Mouse (Mus musculus) regulatory T cell (primary cell): ENCODE data around the gene Senp3.

Experiments
- in situ Hi-C: fragments of 300-600 bp; cut with MboI, MseI; formaldehyde crosslinking; loops from one replicate; pipeline ENCODE4 v1.15.1; 2025; ENCODE audit warnings: high pct_unique_total_duplicates

The Senp3 gene

DNA sequence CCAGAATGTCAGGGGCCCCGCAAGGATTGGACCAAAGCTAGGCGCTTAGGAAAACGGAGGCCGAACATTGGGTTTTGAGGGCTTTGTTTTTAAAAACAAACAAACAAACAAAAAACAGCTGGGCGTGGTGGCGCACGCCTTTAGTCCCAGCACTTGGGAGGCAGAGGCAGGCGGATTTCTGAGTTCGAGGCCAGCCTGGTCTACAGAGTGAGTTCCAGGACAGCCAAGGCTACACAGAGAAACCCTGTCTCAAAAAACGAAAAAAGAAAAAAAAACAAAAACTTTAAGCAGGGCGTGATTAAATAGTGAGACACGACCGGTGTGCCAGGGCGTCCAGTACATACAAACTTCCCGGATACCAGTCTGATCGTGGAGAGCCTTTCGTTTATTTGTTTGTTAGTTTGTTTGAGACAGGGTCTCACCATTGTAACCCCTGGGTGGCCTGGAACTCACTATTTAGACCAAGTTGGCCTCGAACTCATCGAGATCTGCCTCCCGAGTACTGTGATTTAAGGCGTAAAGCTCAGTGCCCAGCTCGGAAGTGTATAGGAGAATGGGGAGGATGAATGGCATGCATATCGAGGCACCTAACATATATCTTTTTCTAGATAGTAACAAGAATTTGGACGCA lies 440 bp upstream of the Senp3 start:
- in situ Hi-C loops, result no loop called here

DNA sequence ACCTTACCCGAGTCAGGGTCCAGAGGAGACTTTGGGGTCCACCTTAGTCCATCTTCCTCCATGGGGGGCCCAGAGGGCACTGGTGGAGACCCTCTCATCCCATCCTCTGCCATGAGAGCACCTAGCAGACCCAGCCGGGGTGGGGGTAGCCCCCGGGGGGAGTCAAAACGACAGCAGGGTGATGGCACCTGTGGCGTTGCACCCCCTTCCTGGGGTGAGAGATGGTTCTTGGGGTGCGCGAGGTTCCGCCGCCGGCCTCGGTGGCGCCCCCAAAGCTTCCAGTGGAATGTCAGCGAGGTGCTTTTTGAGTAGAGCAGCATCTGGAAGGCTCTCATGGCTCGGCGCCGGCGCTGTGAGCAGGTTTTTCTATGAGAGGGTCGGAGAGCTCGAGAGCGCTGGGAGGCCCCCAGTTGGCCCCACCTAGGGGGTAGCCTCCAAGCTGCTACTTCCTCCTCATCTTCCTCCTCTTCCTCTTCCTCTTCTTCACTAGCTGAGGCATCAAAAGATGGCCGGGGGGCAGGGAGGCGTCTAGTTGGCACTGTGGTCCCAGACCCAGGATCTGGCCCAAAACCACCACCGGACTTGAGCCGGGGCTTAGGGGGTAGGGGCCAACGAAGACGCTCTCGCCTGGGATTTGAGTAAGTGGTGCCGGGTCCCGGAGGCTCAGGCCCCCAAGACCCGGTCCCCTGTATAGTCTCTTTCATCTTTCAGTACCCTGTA lies 1.6 kb downstream of the Senp3 start:
- in situ Hi-C loops, result no loop called here

DNA sequence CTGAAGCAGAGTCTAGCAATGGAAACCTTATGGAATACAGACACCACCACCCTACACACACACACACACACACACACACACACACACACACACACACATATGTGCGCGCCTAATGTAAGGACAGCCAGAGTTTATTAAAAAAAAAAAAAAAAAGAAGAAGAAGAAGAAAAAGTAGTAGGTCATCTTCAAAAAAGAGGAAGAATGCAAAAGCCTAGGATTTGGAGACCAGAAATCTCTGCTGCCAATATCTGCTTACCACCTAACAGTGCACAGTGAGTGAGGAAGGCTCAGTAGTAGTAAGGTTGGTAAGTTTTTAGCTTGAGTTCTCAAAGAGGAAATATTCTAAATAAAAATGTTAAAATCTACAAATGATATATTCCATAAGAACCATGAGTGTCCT lies 2.7 kb downstream of the Senp3 start:
- in situ Hi-C loops, result no loop called here

DNA sequence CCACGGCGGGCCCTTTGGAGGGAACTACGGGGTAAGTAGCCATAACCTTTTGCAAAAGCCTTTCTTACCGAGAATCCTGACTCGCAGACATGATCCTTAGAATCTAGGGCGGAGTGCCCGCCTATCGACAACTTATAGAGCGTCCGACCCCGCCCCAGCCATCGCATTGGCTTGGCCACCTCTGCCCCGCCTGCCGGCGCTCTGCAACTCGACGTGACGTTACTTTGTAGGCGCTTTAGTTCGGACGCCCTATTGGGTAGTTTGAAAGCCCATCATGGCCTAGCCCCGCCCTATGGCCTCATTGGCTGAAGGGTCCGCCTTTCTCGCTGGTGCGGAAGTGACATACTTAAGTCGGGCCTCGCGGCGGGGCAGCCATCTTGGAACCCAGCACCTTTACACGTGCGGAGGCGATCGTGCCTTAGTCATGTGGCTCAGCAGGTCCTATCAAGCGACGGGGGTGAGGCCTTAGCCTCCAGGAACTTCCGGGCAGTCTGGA lies 9.6 kb downstream of the Senp3 start, which contains the start of gene Eif4a1:
TSS of gene Eif4a1 (minus strand) at position 213 of the 496 bp plus-strand sequence.
- in situ Hi-C loops, result no loop called here

DNA sequence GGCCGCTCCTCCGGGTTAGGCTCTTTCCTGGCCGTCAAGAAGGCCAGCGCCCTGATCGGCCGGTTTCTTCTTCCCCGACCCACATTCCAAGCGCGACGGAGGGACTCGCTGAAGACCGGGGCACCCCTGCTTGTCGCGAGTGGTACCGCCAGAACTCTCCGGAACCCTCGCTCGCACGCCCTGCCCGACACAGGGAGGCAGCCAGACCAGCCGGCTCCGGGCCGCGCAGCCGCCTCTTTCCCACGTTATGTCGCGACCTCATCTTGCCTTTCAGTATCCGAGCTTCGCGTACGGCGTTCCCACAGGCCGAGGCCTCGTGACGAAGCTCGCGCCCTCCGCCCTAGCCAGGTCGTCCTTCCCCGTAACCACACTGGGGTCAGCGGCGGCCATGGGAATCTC lies 10.2 kb downstream of the Senp3 start:
- in situ Hi-C loops, result no loop called here

DNA sequence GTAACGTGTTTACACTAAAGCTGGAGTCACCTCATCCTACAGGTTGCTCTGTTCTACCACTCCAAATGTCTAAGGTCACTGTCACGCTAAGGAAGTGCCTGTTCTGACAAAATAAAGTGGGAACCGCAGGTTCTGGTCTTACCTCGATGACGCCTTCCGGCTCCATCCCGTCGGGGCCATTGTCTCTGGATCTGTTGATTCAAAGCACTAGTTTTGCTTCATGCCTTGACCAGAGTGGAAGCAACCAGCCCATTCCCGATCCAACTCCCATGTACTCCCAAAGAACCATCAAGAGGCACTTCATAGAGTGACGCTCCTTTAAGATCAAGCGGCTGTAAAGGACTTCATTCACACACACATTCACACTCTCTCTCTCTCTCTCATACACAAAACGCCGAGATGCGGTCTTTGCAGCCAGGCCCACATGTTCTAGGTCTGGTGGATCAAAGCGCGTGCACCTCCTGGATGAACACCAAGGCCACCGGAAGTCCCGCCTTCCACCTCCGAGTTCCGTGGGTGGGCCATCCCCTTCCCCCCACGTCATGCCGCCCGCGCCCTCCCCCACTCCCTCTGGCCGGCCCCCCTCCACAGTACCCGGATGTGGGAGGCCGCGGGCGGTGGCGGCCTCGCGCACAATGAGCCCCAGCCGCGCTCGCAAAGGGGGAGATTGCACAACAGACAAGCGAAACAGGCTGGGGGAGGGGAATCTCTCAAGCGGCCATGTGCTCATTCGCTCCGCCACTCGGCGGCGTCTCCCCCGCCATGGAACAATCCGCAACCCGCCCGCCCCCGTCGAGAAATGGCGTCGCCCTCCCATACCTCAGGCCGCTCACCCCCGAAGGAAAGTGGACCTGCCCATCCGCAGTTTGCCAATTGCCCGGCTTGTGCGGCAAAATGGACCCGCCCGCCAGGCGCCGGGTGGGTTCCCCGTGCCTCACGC lies 10.8 kb downstream of the Senp3 start:
- in situ Hi-C loops, result no loop called here

DNA sequence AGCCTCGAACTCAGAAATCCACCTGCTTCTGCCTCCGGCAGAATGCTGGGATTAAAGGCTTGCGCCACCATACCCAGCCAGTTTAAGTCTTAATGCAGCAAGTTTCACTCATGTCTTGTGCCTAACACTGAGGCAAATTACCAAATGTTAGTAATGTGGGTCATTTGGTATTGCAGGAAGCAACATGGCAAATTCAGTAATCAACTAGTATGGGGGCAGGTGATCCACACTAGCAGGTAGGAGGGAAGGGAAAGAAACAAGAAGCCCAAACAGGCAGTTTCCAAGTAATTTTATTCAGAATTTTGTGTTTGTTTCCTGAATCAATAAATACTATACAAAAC lies 15.2 kb downstream of the Senp3 start:
- in situ Hi-C loops, result loop anchor here (5.0 kb wide), 1 partner anchor 981 kb away; the partner anchor contains the start of genes Rnf167 and Slc25a11

DNA sequence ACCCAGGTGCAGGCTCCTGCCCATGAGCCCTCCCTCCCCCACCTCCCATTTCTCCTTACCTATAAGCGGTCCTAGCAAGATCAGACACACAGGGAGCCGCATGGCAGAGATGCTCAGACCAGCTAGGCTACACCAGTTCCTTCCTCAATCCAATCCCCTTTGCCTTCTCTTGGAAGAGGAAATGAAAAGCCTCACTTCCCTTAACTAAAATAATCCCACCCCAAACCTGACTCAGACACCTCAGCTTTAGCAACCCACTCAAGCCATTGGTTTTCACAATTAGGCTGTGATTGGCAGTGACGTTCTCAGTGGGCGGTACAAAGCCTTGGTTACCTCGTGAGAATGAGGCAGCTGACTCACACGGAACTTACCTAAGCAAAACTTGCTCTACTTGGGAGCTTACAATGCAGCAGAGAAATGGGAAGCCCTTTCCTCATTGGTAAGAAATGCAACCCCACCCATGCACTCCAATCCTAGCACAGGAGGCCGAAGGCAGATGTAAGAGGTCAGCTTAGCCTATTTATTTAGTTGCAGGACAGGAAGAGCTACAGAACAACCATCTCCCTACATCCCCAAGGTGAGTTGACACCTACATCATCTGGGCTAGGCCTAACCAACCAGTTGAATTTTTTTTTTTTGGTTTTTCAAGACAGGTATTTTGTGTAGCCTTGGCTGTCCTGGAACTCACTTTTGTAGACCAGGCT lies 15.8 kb downstream of the Senp3 start, which contains the start of gene Cd68:
TSS of gene Cd68 (minus strand) at position 193 of the 704 bp plus-strand sequence.
- in situ Hi-C loops, result loop anchor here (5.0 kb wide), 1 partner anchor 981 kb away; the partner anchor contains the start of genes Rnf167 and Slc25a11

DNA sequence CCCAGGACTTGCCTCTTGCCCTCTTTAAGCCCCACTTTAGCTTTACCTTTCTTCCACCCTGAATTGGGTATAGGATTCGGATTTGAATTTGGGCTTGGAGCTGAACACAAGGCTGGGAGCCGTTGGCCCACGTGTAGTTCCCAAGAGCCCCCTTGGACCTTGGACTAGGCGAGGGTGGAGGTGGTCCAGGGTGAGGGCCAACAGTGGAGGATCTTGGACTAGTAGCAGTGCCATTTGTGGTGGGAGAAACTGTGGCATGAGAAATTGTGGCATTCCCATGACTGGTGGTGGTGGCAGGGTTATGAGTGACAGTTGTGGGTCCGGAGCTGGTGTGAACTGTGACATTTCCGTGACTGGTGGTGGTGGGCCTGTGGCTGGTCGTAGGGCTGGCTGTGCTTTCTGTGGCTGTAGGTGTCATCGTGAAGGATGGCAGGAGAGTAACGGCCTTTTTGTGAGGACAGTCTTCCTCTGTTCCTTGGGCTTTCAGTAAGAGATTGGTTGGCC lies 16.4 kb downstream of the Senp3 start:
- in situ Hi-C loops, result loop anchor here (5.0 kb wide), 1 partner anchor 982 kb away; the partner anchor contains the start of genes Rnf167 and Slc25a11

DNA sequence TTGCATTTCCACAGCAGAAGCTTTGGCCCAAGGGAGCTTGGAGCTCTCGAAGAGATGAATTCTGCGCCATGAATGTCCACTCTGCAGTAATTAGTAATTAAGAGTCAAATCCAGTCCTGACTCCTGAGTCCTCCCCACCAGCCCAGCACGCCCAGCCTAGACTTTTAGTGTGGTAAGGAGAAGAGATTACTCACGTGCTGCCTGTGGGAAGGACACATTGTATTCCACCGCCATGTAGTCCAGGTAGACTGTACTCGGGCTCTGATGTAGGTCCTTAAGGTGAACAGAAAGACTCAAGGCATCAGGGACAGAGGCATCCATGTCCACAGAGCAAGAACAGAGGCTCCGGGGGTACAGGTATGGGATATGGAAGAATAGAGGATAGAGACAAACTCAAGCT lies 17.0 kb downstream of the Senp3 start:
- in situ Hi-C loops, result loop anchor here (5.0 kb wide), 1 partner anchor 982 kb away; the partner anchor contains the start of genes Rnf167 and Slc25a11

DNA sequence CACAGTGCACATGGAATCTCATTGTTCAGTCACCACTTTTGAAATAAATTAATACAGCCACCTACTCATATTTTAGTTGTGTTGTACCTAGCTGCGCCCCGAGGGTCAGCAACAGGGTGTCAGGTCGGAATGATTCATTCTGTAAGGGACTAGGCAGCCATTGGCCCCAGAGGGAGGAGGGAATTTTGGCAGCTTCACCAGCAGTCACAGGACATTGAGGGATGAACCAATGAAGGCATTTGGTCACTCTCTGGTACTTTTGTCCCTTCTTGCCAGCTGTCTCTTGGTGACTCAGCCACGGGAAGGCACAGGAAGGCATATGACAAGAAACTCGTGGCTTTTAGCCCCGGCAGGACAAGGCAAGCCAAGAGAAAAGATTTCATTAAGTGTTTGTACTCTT lies 18.1 kb downstream of the Senp3 start:
- in situ Hi-C loops, result no loop called here

DNA sequence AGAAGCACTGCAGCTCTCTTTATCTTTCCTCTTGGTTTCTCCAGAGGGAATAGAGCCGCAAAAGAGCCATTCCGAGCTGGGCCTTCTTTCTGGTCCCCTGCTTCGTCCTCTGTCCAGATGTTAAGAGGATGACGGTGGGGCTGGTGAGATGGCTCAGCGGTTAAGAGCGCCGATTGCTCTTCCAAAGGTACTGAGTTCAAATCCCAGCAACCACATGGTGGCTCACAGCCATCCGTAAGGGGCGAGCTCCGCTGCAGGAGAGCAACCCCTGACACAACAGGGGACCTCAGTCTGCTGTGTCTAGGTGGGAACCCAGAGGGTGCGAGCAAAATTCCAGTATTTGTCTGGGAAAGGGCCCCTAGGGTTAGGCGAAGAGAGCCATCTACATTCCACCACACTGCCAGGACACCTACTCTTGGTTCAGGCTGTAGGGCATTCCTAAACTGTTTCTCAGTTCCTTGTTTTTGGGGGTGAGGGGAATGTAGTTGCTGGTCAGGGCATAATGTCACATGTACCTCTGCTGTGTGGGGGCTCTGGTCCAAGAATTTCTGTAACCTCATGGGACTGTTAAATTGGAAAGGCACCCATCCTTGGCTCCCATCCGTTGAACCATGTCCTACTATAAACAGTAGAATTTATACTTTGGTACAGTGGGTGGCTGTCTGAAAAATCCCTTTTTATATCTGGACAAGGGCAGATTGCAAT lies 18.8 kb downstream of the Senp3 start:
- in situ Hi-C loops, result no loop called here

DNA sequence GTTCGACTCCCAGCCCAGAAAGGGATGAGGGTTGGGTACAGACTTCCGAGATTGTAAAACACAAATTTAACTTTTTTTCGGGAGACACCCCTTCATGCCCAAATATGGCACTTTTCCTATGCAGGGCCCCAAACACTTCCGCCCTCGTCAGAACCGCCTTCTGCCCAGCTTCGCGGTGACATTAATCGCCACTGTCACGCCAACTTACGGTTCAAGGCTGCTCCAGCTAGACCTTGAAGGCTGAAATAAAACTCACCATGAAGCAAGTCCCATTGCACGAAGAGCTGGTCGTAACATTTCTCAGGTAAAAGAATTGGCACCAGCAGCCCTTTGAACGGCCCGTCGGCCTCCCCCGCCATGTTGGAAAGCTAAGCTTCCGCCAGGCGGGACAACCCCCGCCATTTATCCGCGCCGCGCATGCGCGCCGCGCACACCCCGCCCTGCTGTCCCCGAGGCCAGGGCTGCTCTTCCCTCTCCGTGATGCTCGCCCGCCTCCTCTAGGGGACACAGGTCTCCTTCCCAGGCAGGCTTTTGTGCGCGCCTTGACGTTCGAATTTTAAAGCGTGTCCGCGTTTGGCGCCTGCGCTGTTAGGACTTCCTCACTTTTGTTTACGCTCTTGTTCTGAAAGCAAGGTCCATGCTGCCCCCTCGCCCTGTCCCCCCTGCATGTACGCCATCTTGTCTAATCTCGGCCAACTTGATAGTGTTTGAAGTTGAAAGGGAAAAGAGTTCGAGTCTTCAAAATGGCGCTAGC lies 19.5 kb downstream of the Senp3 start, which contains the start of gene Mpdu1:
TSS of gene Mpdu1 (minus strand) at position 430 of the 754 bp plus-strand sequence.
- in situ Hi-C loops, result no loop called here

DNA sequence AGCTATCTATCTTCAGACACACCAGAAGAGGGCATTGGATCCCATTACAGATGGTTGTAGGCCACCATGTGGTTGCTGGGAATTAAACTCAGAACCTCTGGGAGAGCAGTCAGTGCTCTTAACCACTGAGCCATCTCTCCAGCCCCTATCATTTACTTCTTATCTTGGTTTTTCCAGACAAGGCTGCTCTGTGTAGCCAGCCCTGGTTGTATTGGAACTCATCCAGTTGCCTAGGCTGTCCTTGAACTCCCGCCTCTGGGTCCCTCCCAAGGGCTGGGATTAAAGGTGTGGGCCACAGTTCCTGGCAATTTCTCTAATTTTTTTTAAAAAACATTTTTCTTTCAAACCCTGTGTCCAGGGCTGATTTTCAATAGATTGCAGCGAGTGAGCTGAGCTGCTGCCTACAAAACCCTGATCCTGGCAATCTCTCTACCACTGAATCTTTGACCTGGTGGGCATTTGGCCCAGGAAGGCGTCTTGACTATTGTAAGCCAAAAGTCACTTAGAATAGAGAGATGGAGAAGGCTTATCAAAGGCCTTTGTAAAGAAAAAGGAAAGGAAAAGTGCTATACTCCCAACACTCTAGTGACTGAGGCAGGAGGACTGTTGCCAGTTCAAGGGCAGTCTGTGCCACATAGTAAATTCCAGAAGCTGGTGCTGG lies 20.5 kb downstream of the Senp3 start:
- in situ Hi-C loops, result no loop called here

DNA sequence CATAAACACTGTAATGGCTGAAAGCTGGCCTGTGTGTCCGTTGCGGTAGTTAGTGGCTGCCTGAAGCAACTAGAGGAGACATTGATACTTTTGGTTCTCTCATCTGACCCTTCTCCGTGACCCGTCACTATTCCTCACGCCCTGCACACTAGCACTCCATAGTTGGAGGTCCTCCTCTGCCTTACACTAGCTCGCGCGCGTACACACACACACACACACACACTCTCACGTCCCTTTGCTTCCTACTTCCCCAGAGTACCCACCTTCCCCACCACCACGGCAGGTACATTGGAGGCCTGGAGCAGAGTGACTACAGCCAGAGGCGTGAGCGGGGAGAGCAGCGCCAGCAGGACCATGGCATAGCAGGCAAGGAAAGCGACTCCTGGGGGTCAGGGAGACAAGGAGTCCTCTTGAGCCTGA lies 24.4 kb downstream of the Senp3 start:
- in situ Hi-C loops, result loop anchor here (5.0 kb wide), 1 partner anchor 75 kb away; the partner anchor contains the start of genes Trp53 and Wrap53

DNA sequence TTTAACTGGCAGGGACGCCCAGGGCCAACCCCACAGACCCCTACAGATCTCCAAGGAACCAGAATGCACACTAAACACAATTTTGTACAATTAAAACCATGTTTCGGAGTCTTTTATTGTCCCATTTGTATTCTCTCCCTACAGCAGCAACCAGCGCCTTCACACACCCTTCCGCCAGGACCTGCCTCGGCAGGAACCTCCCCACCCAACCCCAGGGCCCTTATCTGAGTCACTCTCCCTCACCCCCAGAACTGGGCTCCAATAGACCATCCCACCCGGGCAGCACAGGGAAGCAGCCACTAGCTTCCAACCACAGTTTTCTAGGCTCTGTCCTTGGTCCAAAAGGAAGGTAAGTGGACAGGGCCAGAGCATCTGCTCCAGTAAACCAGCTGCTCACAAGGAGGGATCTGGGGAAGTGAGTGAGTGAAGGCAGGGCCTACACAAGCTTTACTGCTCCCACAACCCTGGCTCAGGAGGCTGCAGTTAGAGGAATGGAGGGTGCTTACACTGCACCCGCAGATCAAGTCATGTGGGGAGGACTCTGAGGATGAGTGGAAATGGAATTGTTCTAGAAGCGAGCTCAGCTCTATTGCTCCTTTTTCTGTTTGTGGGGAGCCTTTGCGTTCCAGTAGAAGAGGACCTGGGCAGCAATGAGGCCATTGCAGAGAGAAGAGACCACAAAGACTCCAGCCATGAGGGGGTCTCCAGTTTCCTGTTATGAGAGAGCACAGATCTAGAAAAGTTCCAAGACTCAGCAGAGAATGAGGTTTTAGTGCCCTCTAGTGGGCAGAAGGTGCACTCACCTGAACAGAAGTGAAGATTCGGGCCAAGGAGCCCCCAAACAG lies 25.0 kb downstream of the Senp3 start:
- in situ Hi-C loops, result loop anchor here (5.0 kb wide), 1 partner anchor 75 kb away; the partner anchor contains the start of genes Trp53 and Wrap53

DNA sequence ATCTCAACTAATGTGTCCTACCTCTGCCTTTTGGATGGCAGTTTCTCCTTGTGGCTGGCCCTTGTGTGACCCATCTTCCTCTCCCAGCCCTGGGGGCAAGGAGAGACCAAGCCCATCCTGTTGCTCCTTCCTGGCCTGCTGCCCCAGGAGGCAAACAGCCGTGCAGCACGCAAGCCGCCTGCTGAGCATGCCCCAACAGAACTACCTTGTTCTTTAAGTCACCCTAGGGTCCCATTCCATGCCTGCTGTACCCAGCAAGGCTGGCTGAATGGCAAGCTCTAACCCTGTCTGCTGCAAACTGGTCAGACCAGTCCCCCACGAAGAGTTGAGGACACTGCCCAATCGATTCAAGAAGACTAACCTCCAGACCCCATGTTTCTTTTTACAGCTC lies 25.8 kb downstream of the Senp3 start:
- in situ Hi-C loops, result loop anchor here (5.0 kb wide), 1 partner anchor 74 kb away; the partner anchor contains the start of genes Trp53 and Wrap53
